Mouse (Mus musculus) R1 (cell line): Measurements from ENCODE around the gene Pou2f1.

Experiments used
- DNase-seq: peaks from one replicate; pipeline ENCODE4 v3.0.0-alpha.2; 2018; ENCODE audit warnings: low read depth, low spot score

The Pou2f1 gene

GRCm38 (mm10) chr1:165848417-165848816, 154.1 kb downstream of the Pou2f1 start:
- no peak for DNase-seq

- DNase-seq = no peak
These were observed 157.1 kb downstream of the Pou2f1 start for GRCm38 (mm10) chr1:165845366-165845765.

GRCm38 (mm10) chr1:165844956-165845355, 157.5 kb downstream of the Pou2f1 start:
- DNase-seq = no peak

DNA sequence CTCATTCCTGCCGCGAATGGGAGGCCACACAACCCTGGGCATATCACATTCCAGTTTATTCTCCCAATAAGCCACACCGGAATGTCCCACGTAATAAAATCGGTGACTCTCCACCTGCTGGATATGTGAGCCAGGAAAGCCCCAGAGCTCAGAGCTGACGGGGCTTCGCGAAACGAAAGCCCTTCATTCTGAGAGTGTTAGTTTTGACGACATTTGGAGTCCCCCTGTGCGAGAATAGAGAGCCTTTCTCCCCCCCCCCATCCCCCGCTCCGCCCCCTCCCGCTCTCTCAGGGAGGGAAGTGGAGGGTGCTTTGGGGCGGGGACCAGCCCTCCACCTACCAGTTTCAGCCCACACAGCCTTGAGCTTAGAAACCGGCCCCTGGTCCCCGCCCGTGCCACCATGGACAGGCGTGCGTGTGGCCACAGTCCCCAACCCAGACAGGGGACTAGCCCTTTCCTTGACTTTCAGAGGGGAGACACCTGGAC, 158.0 kb downstream of the Pou2f1 start:
- DNase-seq = no peak

DNA sequence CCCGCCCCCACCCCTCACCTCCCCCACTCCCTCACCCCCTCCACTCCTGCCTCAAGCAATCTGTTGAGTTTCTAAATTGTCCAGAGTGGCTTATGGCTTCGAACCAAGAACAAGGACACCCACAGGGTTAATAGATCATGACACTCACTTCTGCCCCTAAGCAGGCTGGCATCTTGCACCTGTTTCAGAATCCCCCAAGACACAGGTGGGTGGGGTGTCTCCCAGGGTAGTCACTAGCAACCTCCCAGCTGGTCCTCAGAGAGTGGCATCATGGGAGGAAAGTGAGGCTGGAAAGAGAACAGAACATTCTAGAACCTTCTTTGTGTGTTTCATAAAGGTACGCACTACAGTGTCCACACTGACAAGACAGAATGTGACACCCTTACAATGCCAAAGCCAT, 158.9 kb downstream of the Pou2f1 start:
- DNase-seq = no peak

- no peak for DNase-seq
These were observed 160.3 kb downstream of the Pou2f1 start for GRCm38 (mm10) chr1:165842170-165842569.

DNA sequence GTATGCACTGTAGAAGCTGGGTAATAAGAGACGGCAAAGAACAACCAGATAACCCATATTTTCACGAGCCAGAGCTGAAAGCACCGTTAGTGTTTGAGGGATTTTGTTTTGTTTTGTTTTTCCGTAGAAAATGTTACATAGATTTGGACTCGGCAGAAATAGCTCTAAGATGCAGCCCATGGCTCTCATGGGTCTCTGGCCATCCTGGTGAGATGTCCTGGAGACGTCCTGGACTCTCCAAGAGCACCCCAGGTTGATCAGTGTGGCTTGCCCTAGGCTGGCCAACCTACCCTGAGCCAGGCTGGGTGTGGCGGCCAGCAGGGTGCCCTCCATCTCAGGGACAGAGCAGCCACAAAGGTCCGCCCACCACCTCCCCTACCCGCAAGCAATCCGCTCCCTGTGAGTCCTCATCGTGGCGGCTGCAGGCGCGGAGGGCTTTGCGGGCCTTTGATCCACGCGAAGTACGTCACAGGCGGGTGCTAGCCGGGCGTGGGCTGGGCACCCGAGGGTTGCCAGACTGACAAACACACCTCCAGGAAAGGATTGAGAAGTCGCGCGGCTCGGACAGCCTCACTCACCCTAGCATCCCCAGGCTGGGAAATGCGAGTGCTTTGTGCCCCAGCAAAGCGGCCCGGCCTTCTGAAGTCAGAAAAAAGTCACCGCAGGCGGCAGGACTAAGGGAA, 161.8 kb downstream of the Pou2f1 start:
- DNase-seq = peak; percentile 28

DNA sequence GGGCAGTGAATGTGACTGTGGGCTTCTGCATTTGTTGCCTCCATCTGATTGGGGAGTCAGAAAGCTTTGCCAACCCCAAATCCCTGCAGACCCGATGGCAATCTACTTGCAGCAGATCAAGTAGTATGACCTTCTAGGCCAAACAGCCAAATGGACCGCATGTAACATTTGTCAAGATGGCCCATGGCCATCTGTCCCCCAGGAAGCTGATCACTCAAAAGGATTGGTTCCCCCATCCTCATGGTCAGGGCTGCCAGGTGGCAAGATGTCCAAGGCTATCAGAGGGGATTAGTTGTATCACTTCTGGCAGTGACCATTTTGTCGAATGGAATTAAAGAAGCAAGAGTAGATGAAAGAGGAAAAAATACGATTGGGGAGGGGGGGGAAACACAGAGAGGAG, 163.3 kb downstream of the Pou2f1 start:
- no peak for DNase-seq

- no peak for DNase-seq
These were observed 164.9 kb downstream of the Pou2f1 start for GRCm38 (mm10) chr1:165837546-165837945.

- DNase-seq = no peak
These were observed 166.0 kb downstream of the Pou2f1 start for GRCm38 (mm10) chr1:165836461-165836860.

DNA sequence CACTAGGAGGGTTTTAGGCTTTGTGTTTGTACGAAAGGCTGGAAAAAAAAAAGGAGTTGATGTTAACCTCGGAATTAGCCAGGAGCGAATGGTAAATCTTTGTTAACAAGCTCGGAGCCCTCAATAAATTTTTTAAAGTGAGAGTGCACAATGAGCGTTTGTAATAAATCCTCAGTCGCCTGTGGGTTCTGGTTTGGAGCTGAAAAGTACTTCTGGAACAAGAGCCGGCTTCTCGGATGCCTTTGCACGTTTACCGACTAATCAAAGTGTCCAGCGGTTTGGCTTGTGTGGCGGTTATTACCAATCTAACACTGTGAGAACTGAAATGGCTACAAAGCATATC, 167.9 kb downstream of the Pou2f1 start:
- no peak for DNase-seq

GRCm38 (mm10) chr1:165833910-165834632, 168.4 kb downstream of the Pou2f1 start:
- peak; percentile 48 for DNase-seq

GRCm38 (mm10) chr1:165833244-165833643, 169.2 kb downstream of the Pou2f1 start:
- no peak for DNase-seq

GRCm38 (mm10) chr1:165829890-165830289, 172.6 kb downstream of the Pou2f1 start:
- DNase-seq = no peak

GRCm38 (mm10) chr1:165828615-165829014, 173.9 kb downstream of the Pou2f1 start:
- no peak for DNase-seq

- no peak for DNase-seq
These were observed 174.3 kb downstream of the Pou2f1 start for GRCm38 (mm10) chr1:165828173-165828572.

GRCm38 (mm10) chr1:165822031-165822430, 180.4 kb downstream of the Pou2f1 start:
- DNase-seq = no peak

DNA sequence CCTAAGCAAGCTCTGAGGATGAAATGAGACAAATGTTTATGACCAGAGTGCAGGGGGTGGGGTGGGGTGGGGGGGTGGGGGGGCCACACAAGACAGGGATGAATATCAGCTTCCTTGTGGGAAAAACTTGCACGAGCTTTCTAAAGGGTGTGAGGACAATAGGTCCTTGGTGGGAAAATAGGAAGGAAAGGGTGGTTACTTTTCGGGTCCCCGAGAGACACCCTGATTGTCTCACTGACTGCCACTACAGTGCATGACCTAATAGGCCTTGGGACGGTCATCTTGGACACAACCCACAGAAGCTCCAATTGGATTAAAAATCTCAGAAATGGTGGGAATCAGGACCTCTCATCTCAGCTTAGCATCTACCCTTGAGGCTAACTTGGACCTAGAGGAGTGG, 183.3 kb downstream of the Pou2f1 start:
- no peak for DNase-seq

- no peak for DNase-seq
These were observed 184.2 kb downstream of the Pou2f1 start for GRCm38 (mm10) chr1:165818145-165818860.

- DNase-seq = no peak
These were observed 185.2 kb downstream of the Pou2f1 start for GRCm38 (mm10) chr1:165817264-165817663.

DNA sequence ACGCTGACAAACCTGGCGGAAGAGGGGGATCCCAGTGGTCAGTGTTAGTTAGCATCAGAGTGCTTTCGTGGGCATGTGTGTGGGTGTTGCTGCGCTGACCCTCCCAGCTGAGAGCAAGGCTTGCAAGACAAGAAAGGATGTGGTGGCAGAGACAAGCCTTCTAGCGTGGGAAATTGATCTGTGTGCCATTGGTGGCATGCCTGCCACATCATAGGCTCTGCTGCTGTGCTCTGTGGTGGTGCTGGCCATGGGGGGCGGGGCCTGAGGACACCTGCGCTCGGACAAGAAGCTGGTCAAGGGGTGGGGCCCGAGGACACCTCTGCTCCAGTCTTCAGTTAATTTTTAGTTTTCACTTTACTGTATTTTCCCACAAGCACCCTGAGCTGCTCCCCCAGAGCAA, 186.1 kb downstream of the Pou2f1 start:
- DNase-seq = no peak
